ENCODE assay signal across 9 mouse cellular contexts in the genomic region with DNA sequence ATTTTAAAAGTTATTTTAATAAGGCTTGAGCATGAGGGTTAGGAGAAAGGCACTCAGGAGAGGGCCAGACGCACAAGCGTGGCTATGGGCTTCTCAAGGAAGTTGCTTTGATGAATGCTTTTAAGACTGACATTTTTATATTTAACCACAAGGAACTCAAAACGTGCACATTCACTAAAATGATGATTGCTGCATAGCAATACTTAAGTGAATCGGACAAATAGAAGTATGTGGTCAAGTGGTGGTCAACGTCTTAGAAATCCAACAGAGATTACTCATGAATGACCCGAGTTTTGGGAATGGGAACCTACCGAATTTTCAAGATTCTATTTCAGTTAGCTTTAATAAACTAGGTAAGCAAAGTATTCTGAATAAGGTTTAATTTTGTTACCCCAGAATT. TPM values are rescaled to one million over a fixed set of nuclear protein-coding genes. Genes with fewer than 3 reads are reported as not detected.
DNase-seq lines count a peak whose midpoint lies in the region; ATAC-seq and TF ChIP-seq lines count a peak whose summit lies in the region.
"Had no signal": no experiment of that assay in that cellular context is flagged by ENCODE, and none has a peak within 500 bp of the region (broad histone marks: within the 10 kb centered on the region; RNA-seq: fewer than 3 reads in every experiment).

No protein-coding gene starts in this region.

- H3K9me3 ChIP-seq in lung, embryonic 14.5 days (ENCODE audit: low read depth, low read length) = no peaks in the 10 kb centered on the region
- H3K9me3 ChIP-seq in intestine, embryonic 15.5 days = no peaks in the 10 kb centered on the region
- no peaks in the 10 kb centered on the region for H3K9me3 ChIP-seq in neural tube, embryonic 14.5 days (ENCODE audit: control insufficient read depth, low read length)

- WGBS in lung, embryonic 14.5 days = 32% methylated on average over 7 of the region's 7 CpGs
- WGBS in intestine, embryonic 15.5 days = 39% methylated on average over 7 of the region's 7 CpGs
- 55% methylated on average over 7 of the region's 7 CpGs for WGBS in neural tube, embryonic 14.5 days

- peak overlapping the region; percentile 83 for H3K4me3 ChIP-seq in lung, embryonic 14.5 days (ENCODE audit: low read depth, low read length)
- no peak overlapping the region for H3K4me3 ChIP-seq in intestine, embryonic 15.5 days (replicated peaks)
- H3K4me3 ChIP-seq in neural tube, embryonic 14.5 days (ENCODE audit: low read depth, low read length) = peak overlapping the region; percentile 95

- H3K4me2 ChIP-seq in lung, embryonic 14.5 days = peak overlapping the region; percentile 63
- peak overlapping the region; percentile 52 for H3K4me2 ChIP-seq in intestine, embryonic 15.5 days (replicated peaks)
- H3K4me2 ChIP-seq in neural tube, embryonic 14.5 days (ENCODE audit: low read depth, low read length) = peak overlapping the region; percentile 70

- H3K27me3 ChIP-seq in lung, embryonic 14.5 days (ENCODE audit: insufficient read depth, low read length) = no peaks in the 10 kb centered on the region
- no peaks in the 10 kb centered on the region for H3K27me3 ChIP-seq in intestine, embryonic 15.5 days (replicated peaks)
- H3K27me3 ChIP-seq in neural tube, embryonic 14.5 days (ENCODE audit: control insufficient read depth, insufficient read depth, low read length) = no peaks in the 10 kb centered on the region

- no peak for TF ChIP-seq CTCF in lung, embryonic 14.5 days (IDR thresholded peaks at IDR 0.05; ENCODE audit: low read depth)

- ATAC-seq in lung, embryonic 14.5 days (ENCODE audit: insufficient read depth) = no peak
- ATAC-seq in intestine, embryonic 15.5 days = no peak
- no peak for ATAC-seq in neural tube, embryonic 14.5 days (ENCODE audit: low read depth)

- peak overlapping the region; percentile 28; the same call in 1 of the 2 replicates for H3K9ac ChIP-seq in lung, embryonic 14.5 days
- H3K9ac ChIP-seq in intestine, embryonic 15.5 days = no peak overlapping the region
- H3K9ac ChIP-seq in neural tube, embryonic 14.5 days (replicated peaks; ENCODE audit: low read depth, low read length) = no peak overlapping the region

- H3K36me3 ChIP-seq in lung, embryonic 14.5 days (ENCODE audit: insufficient read depth) = peaks cover 18% of the 10 kb centered on the region
- 0 out of 2 replicates have a peak, but pooled peaks cover 6% of the 10 kb centered on the region for H3K36me3 ChIP-seq in intestine, embryonic 15.5 days
- H3K36me3 ChIP-seq in neural tube, embryonic 14.5 days (ENCODE audit: control insufficient read depth, insufficient read depth, low read length) = peaks cover 11% of the 10 kb centered on the region

- no peak overlapping the region for H3K27ac ChIP-seq in lung, embryonic 14.5 days (ENCODE audit: low read depth)
- no peak overlapping the region for H3K27ac ChIP-seq in intestine, embryonic 15.5 days
- no peak overlapping the region for H3K27ac ChIP-seq in neural tube, embryonic 14.5 days (ENCODE audit: low read depth, low read length)

- peaks cover 6% of the 10 kb centered on the region for H3K4me1 ChIP-seq in lung, embryonic 14.5 days (ENCODE audit: insufficient read depth)
- H3K4me1 ChIP-seq in intestine, embryonic 15.5 days (replicated peaks) = no peaks in the 10 kb centered on the region
- no peaks in the 10 kb centered on the region for H3K4me1 ChIP-seq in neural tube, embryonic 14.5 days (ENCODE audit: control insufficient read depth, insufficient read depth, low read length)

- DNase-seq in lung, embryonic 14.5 days = peak; percentile 18
- DNase-seq in lung, postnatal 14 days = no peak
- peak; percentile 11 for DNase-seq in embryo, embryonic 11 days
- DNase-seq in layer of hippocampus, postnatal 14 days (ENCODE audit: low spot score in 2 of 2) = no peak
- DNase-seq in urinary bladder, postnatal 4 days (ENCODE audit: low spot score in 2 of 2) = no peak
- no peak for DNase-seq in adrenal gland, postnatal 14 days

RNA-seq across cellular contexts. Expression of gene Zkscan8, which starts 0.8 kb away (rescaled TPM):
- 10.1 and 10.5 TPM in 2 replicates for polyA plus RNA-seq in lung, embryonic 14.5 days (2014; fragmentation: Nextera tagmentation; extraction: Ambion mirVana)
- 3.6 and 5.5 TPM in 2 replicates for polyA plus RNA-seq in intestine, embryonic 15.5 days (2015; fragmentation: Nextera tagmentation; extraction: Ambion mirVana)
- polyA plus RNA-seq in neural tube, embryonic 14.5 days (2014; fragmentation: Nextera tagmentation; extraction: Ambion mirVana) = 7.0 and 9.5 TPM in 2 replicates
- total RNA-seq in layer of hippocampus, postnatal 14 days (2021) = 10 to 100 TPM; 16.2 to 16.9 TPM
- 17.4 and 20.4 TPM in 2 replicates for total RNA-seq in adrenal gland, postnatal 14 days (2021)

RNA-seq across cellular contexts. Expression of gene Olfr1366, which starts 12.5 kb away (rescaled TPM):
- 0.14 and 0.41 TPM in 2 replicates for polyA plus RNA-seq in lung, embryonic 14.5 days (2014; fragmentation: Nextera tagmentation; extraction: Ambion mirVana)
- 0.09 and 0.18 TPM in 2 replicates for polyA plus RNA-seq in intestine, embryonic 15.5 days (2015; fragmentation: Nextera tagmentation; extraction: Ambion mirVana)
- 0.11 and 0.17 TPM in 2 replicates for polyA plus RNA-seq in neural tube, embryonic 14.5 days (2014; fragmentation: Nextera tagmentation; extraction: Ambion mirVana)
- total RNA-seq in layer of hippocampus, postnatal 14 days (2021) = not detected
- not detected in 2 replicates for total RNA-seq in adrenal gland, postnatal 14 days (2021)
- polyA plus RNA-seq: spleen, adult 2 months had no signal

RNA-seq across cellular contexts. Expression of gene Gm11273, which starts 28.9 kb away (rescaled TPM):
- polyA plus RNA-seq in lung, embryonic 14.5 days (2014; fragmentation: Nextera tagmentation; extraction: Ambion mirVana) = 6.6 and 7.6 TPM in 2 replicates
- polyA plus RNA-seq in intestine, embryonic 15.5 days (2015; fragmentation: Nextera tagmentation; extraction: Ambion mirVana) = 12.6 and 13.1 TPM in 2 replicates
- 8.3 and 8.5 TPM in 2 replicates for polyA plus RNA-seq in neural tube, embryonic 14.5 days (2014; fragmentation: Nextera tagmentation; extraction: Ambion mirVana)
- 10 to 100 TPM; 64.8 to 76.7 TPM for total RNA-seq in layer of hippocampus, postnatal 14 days (2021)
- total RNA-seq in adrenal gland, postnatal 14 days (2021) = 174 and 184 TPM in 2 replicates

RNA-seq across cellular contexts. Expression of gene Olfr1535, which starts 29.6 kb away (rescaled TPM):
- 0.09 TPM in 1 of 2 replicates, not detected in the other for polyA plus RNA-seq in lung, embryonic 14.5 days (2014; fragmentation: Nextera tagmentation; extraction: Ambion mirVana)
- not detected in 2 replicates for polyA plus RNA-seq in intestine, embryonic 15.5 days (2015; fragmentation: Nextera tagmentation; extraction: Ambion mirVana)
- polyA plus RNA-seq in neural tube, embryonic 14.5 days (2014; fragmentation: Nextera tagmentation; extraction: Ambion mirVana) = 0.13 TPM in 1 of 2 replicates, not detected in the other
- not detected for total RNA-seq in layer of hippocampus, postnatal 14 days (2021)
- not detected in 2 replicates for total RNA-seq in adrenal gland, postnatal 14 days (2021)
- polyA plus RNA-seq: spleen, adult 2 months had no signal

RNA-seq across cellular contexts. Expression of gene AK157302, which starts 35.1 kb away (rescaled TPM):
- polyA plus RNA-seq in lung, embryonic 14.5 days (2014; fragmentation: Nextera tagmentation; extraction: Ambion mirVana) = 0.74 and 0.96 TPM in 2 replicates
- 0.40 and 0.56 TPM in 2 replicates for polyA plus RNA-seq in intestine, embryonic 15.5 days (2015; fragmentation: Nextera tagmentation; extraction: Ambion mirVana)
- polyA plus RNA-seq in neural tube, embryonic 14.5 days (2014; fragmentation: Nextera tagmentation; extraction: Ambion mirVana) = 0.18 and 0.67 TPM in 2 replicates
- total RNA-seq in layer of hippocampus, postnatal 14 days (2021) = 10 to 100 TPM; 15.9 to 17.4 TPM
- 16.7 and 18.3 TPM in 2 replicates for total RNA-seq in adrenal gland, postnatal 14 days (2021)

Comparison
In these comparisons a context has a peak if more than half of its experiments do, and no peak if none do; other contexts are left out.
1. DNase-seq: peak in lung, embryonic 14.5 days (single experiment) and embryo, embryonic 11 days (single experiment); none in lung, postnatal 14 days (single experiment), layer of hippocampus, postnatal 14 days (0 of 2), urinary bladder, postnatal 4 days (0 of 2) and adrenal gland, postnatal 14 days (single experiment).
2. Peak in every context shown above with its lines, with median percentiles within 50 percentile points of each other: H3K4me2 ChIP-seq.